Mouse (Mus musculus): ENCODE data around the gene Pitpnb. TPM values are rescaled to one million over a fixed set of nuclear protein-coding genes. Genes with fewer than 3 reads are reported as not detected.

Pitpnb gene
- 133 and 137 TPM in 2 replicates for polyA plus RNA-seq (2014; fragmentation: Nextera tagmentation; extraction: Ambion mirVana)

DNA sequence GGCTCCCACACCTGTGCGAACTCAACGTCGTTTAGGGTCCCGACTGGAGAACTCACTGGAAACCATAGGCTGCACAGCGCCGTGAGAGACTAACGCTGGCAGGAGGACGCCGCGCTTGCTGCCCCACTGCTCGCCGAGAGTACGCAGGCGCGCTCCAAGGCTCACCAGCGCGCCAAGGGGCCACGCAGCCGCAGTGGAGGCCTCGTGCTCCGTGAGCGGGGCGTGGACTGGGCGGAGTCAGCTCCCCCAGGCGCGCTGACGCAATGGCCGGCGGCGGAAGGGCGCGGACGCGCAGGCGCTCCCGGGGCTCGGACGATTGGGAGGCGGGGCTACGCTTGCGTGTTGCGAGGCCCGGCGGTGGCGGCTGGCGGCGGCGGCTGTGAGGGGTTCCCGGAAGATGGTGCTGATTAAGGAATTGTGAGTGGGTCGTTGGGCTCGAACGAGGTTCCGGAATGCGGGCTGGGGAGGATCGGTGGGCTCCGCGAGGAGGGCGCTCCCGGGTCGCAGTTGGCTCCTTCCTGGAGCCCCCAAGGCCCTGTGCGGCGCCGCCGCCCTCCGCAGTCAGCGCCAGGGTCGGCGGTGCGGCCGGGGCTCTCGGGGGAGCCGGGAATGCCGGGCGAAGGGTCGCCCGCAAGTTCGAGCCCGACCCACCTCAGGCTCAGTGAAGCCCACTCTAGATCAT is at the start of gene Pitpnb:
Gene Pitpnb (plus strand): TSS at position 347 of the 682 bp plus-strand sequence.
- H3K27me3 ChIP-seq (ENCODE audit: control insufficient read depth, insufficient read depth, low read length) = no peaks in the 10 kb centered on the region
- H3K4me2 ChIP-seq (ENCODE audit: low read depth, low read length) = peak within 1 kb of the TSS; percentile 61
- H3K9me3 ChIP-seq (replicated peaks; ENCODE audit: control insufficient read depth, low read length) = no peaks in the 10 kb centered on the region
- peak within 1 kb of the TSS; percentile 95 for H3K9ac ChIP-seq (replicated peaks; ENCODE audit: low read length)
- peak within 1 kb of the TSS; percentile 96 for H3K4me3 ChIP-seq (ENCODE audit: low read depth, low read length)
- H3K27ac ChIP-seq (replicated peaks; ENCODE audit: low read depth, low read length) = peak within 1 kb of the TSS; percentile 78
- no peaks in the 10 kb centered on the region; the same call in 1 of the 2 replicates for H3K36me3 ChIP-seq (replicated peaks; ENCODE audit: control insufficient read depth, insufficient read depth, low read depth, low read length)
- ATAC-seq (replicated peaks; ENCODE audit: insufficient number of reproducible peaks, low FRiP score, low TSS enrichment, low read depth) = peak; percentile 98
- DNase-seq (ENCODE audit: low spot score) = peak; percentile 99
- WGBS = under 1% methylated on average over 77 of the region's 78 CpGs
- no peaks in the 10 kb centered on the region for H3K4me1 ChIP-seq (ENCODE audit: control insufficient read depth, insufficient read depth, low read length)

GRCm38 (mm10) chr5:111284420-111285175 is 46.0 kb upstream of the Pitpnb start:
- Histone ChIP-seq H3K27me3 (ENCODE audit: control insufficient read depth, insufficient read depth, low read length) (no peaks in the 10 kb centered on the region), H3K27ac (replicated peaks; ENCODE audit: low read depth, low read length) (no peak overlapping the region), H3K36me3 (replicated peaks; ENCODE audit: control insufficient read depth, insufficient read depth, low read depth, low read length) (peaks cover 3% of the 10 kb centered on the region; the same call in 1 of the 2 replicates), H3K9ac (replicated peaks; ENCODE audit: low read length) (no peak overlapping the region), H3K4me1 (ENCODE audit: control insufficient read depth, insufficient read depth, low read length) (no peaks in the 10 kb centered on the region), H3K4me3 (ENCODE audit: low read depth, low read length) (no peak overlapping the region), H3K9me3 (replicated peaks; ENCODE audit: control insufficient read depth, low read length) (no peaks in the 10 kb centered on the region), H3K4me2 (ENCODE audit: low read depth, low read length) (no peak overlapping the region)
- no peak for DNase-seq (ENCODE audit: low spot score)
- WGBS = 85% methylated on average over 19 of the region's 19 CpGs
- ATAC-seq (replicated peaks; ENCODE audit: insufficient number of reproducible peaks, low FRiP score, low TSS enrichment, low read depth) = no peak

DNA sequence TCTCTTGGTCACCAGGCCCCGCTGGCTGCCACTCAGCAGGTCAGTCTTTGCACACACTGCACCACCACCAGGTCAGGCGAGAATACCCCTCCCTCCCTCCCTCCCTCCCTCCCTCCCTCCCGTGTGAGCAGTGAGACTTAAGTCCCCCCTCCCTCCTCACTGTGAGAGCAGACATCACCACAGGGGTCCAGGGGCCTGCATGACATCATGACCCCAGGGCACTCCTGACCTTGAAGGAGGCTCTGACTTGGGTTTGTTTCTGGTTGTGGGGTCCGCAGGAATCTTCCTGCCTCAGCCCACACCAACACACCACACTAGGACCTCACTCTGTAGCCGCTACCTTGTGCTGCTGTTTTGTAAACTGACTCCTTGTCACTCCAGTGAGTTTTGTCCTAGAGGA is 43.0 kb upstream of the Pitpnb start:
- Histone ChIP-seq H3K27me3 (ENCODE audit: control insufficient read depth, insufficient read depth, low read length) (no peaks in the 10 kb centered on the region), H3K27ac (replicated peaks; ENCODE audit: low read depth, low read length) (no peak overlapping the region), H3K9me3 (replicated peaks; ENCODE audit: control insufficient read depth, low read length) (no peaks in the 10 kb centered on the region), H3K9ac (replicated peaks; ENCODE audit: low read length) (no peak overlapping the region), H3K4me2 (ENCODE audit: low read depth, low read length) (no peak overlapping the region), H3K4me3 (ENCODE audit: low read depth, low read length) (no peak overlapping the region), H3K36me3 (replicated peaks; ENCODE audit: control insufficient read depth, insufficient read depth, low read depth, low read length) (peaks cover 3% of the 10 kb centered on the region; the same call in 1 of the 2 replicates), H3K4me1 (ENCODE audit: control insufficient read depth, insufficient read depth, low read length) (no peaks in the 10 kb centered on the region)
- ATAC-seq (replicated peaks; ENCODE audit: insufficient number of reproducible peaks, low FRiP score, low TSS enrichment, low read depth) (no peak), DNase-seq (ENCODE audit: low spot score) (no peak)
- 64% methylated on average over 5 of the region's 5 CpGs for WGBS

DNA sequence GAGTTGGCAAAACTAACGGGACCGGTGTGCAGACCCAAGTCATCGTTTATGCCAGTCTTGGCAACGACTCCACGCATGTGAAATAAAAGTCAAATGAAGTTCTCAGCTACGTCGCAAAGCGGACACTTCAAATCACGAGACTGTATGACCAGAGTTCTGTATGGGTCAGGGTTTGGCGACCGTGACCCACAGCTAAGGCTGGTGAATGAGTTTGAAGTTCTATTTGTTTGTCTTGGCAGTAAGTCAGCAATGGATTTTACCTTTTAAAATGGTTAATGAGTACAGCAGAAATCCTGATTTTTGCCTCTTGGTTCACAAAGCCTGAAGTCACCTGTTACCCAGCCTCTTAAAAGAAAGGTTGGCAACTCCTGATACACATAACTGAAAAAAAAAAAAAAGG is 42.1 kb upstream of the Pitpnb start:
- no peaks in the 10 kb centered on the region for H3K27me3 ChIP-seq (ENCODE audit: control insufficient read depth, insufficient read depth, low read length)
- DNase-seq (ENCODE audit: low spot score) = no peak
- no peak for ATAC-seq (replicated peaks; ENCODE audit: insufficient number of reproducible peaks, low FRiP score, low TSS enrichment, low read depth)
- H3K4me3 ChIP-seq (ENCODE audit: low read depth, low read length) = no peak overlapping the region
- no peaks in the 10 kb centered on the region for H3K9me3 ChIP-seq (replicated peaks; ENCODE audit: control insufficient read depth, low read length)
- H3K36me3 ChIP-seq (replicated peaks; ENCODE audit: control insufficient read depth, insufficient read depth, low read depth, low read length) = peaks cover 3% of the 10 kb centered on the region; the same call in 1 of the 2 replicates
- no peak overlapping the region for H3K4me2 ChIP-seq (ENCODE audit: low read depth, low read length)
- H3K9ac ChIP-seq (replicated peaks; ENCODE audit: low read length) = no peak overlapping the region
- WGBS = 94% methylated on average over 11 of the region's 11 CpGs
- no peak overlapping the region for H3K27ac ChIP-seq (replicated peaks; ENCODE audit: low read depth, low read length)
- no peaks in the 10 kb centered on the region for H3K4me1 ChIP-seq (ENCODE audit: control insufficient read depth, insufficient read depth, low read length)

DNA sequence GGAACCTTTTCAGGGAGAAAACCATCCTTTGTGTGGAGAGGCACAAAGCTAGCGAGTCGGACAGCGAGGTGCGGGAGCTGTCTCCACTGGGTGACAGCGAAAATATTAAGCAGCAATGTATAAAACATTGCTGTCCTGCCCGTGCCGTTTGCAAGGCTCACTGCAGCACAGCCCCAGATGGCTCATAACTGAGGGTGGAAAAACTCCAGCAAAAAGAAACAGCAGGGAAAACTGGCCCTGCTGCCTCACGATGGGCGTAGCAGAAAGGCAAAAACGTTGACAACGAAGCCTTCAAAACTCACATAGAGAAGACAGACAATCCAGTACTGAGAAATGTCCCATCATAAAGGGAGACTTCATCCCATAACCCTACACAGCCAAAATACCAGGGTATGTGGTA is 40.5 kb upstream of the Pitpnb start:
- ATAC-seq (replicated peaks; ENCODE audit: insufficient number of reproducible peaks, low FRiP score, low TSS enrichment, low read depth) (no peak), DNase-seq (ENCODE audit: low spot score) (no peak)
- Histone ChIP-seq H3K4me2 (ENCODE audit: low read depth, low read length) (no peak overlapping the region), H3K36me3 (replicated peaks; ENCODE audit: control insufficient read depth, insufficient read depth, low read depth, low read length) (peaks cover 3% of the 10 kb centered on the region; the same call in 1 of the 2 replicates), H3K9me3 (replicated peaks; ENCODE audit: control insufficient read depth, low read length) (no peaks in the 10 kb centered on the region), H3K4me3 (ENCODE audit: low read depth, low read length) (no peak overlapping the region), H3K27me3 (ENCODE audit: control insufficient read depth, insufficient read depth, low read length) (no peaks in the 10 kb centered on the region), H3K9ac (replicated peaks; ENCODE audit: low read length) (no peak overlapping the region), H3K27ac (replicated peaks; ENCODE audit: low read depth, low read length) (no peak overlapping the region), H3K4me1 (ENCODE audit: control insufficient read depth, insufficient read depth, low read length) (no peaks in the 10 kb centered on the region)
- WGBS = 91% methylated on average over 11 of the region's 11 CpGs

GRCm38 (mm10) chr5:111291639-111292038 is 38.9 kb upstream of the Pitpnb start:
- DNase-seq (ENCODE audit: low spot score) (no peak), ATAC-seq (replicated peaks; ENCODE audit: insufficient number of reproducible peaks, low FRiP score, low TSS enrichment, low read depth) (no peak)

GRCm38 (mm10) chr5:111297801-111298200 is 32.8 kb upstream of the Pitpnb start:
- Histone ChIP-seq H3K4me1 (ENCODE audit: control insufficient read depth, insufficient read depth, low read length) (no peaks in the 10 kb centered on the region), H3K27ac (replicated peaks; ENCODE audit: low read depth, low read length) (no peak overlapping the region), H3K36me3 (replicated peaks; ENCODE audit: control insufficient read depth, insufficient read depth, low read depth, low read length) (no peaks in the 10 kb centered on the region), H3K4me3 (ENCODE audit: low read depth, low read length) (no peak overlapping the region), H3K9me3 (replicated peaks; ENCODE audit: control insufficient read depth, low read length) (no peaks in the 10 kb centered on the region), H3K9ac (replicated peaks; ENCODE audit: low read length) (no peak overlapping the region), H3K27me3 (ENCODE audit: control insufficient read depth, insufficient read depth, low read length) (no peaks in the 10 kb centered on the region), H3K4me2 (ENCODE audit: low read depth, low read length) (no peak overlapping the region)
- DNase-seq (ENCODE audit: low spot score) (no peak), ATAC-seq (replicated peaks; ENCODE audit: insufficient number of reproducible peaks, low FRiP score, low TSS enrichment, low read depth) (no peak)
- 62% methylated on average over 5 of the region's 5 CpGs for WGBS

More at GRCm38 (mm10) chr5:111291639-111292038, 38.9 kb upstream of the Pitpnb start:
- Histone ChIP-seq H3K27me3 (ENCODE audit: control insufficient read depth, insufficient read depth, low read length) (no peaks in the 10 kb centered on the region), H3K9ac (replicated peaks; ENCODE audit: low read length) (no peak overlapping the region), H3K36me3 (replicated peaks; ENCODE audit: control insufficient read depth, insufficient read depth, low read depth, low read length) (no peaks in the 10 kb centered on the region), H3K4me3 (ENCODE audit: low read depth, low read length) (no peak overlapping the region), H3K4me1 (ENCODE audit: control insufficient read depth, insufficient read depth, low read length) (no peaks in the 10 kb centered on the region), H3K9me3 (replicated peaks; ENCODE audit: control insufficient read depth, low read length) (no peaks in the 10 kb centered on the region), H3K4me2 (ENCODE audit: low read depth, low read length) (no peak overlapping the region), H3K27ac (replicated peaks; ENCODE audit: low read depth, low read length) (no peak overlapping the region)
- WGBS = 64% methylated on average over 10 of the region's 10 CpGs

- H3K9me3 ChIP-seq (replicated peaks; ENCODE audit: control insufficient read depth, low read length) = no peaks in the 10 kb centered on the region
- DNase-seq (ENCODE audit: low spot score) (no peak), ATAC-seq (replicated peaks; ENCODE audit: insufficient number of reproducible peaks, low FRiP score, low TSS enrichment, low read depth) (no peak)
- H3K4me3 ChIP-seq (ENCODE audit: low read depth, low read length) = no peak overlapping the region
- no peaks in the 10 kb centered on the region for H3K27me3 ChIP-seq (ENCODE audit: control insufficient read depth, insufficient read depth, low read length)
- WGBS = 46% methylated on average over 7 of the region's 7 CpGs
- H3K36me3 ChIP-seq (replicated peaks; ENCODE audit: control insufficient read depth, insufficient read depth, low read depth, low read length) = no peaks in the 10 kb centered on the region
- H3K27ac ChIP-seq (replicated peaks; ENCODE audit: low read depth, low read length) = no peak overlapping the region
- no peak overlapping the region for H3K9ac ChIP-seq (replicated peaks; ENCODE audit: low read length)
- no peak overlapping the region for H3K4me2 ChIP-seq (ENCODE audit: low read depth, low read length)
- H3K4me1 ChIP-seq (ENCODE audit: control insufficient read depth, insufficient read depth, low read length) = no peaks in the 10 kb centered on the region
These were observed 31.9 kb upstream of the Pitpnb start for GRCm38 (mm10) chr5:111298706-111299105.

Data from embryonic facial prominence, embryonic 11.5 days (tissue).